Mouse (Mus musculus) liver, adult 2 months (tissue): Measurements from ENCODE around the gene Rnf224.

Experiments
- CTCF ChIP-seq: fragments of 200-500 bp; IDR thresholded peaks from 2 replicates; pipeline ENCODE4 v1.5.1; 2011; ENCODE audit warnings: low read depth, low read length, control low read depth
- POLR2A ChIP-seq: fragments of 200-500 bp; IDR thresholded peaks from 2 replicates; pipeline ENCODE4 v1.6.1; 2011; ENCODE audit warnings: low read length, control low read depth; ENCODE audit not compliant: insufficient read depth; ENCODE audit errors: extremely low read depth

- no peak for TF ChIP-seq CTCF
- no peak for TF ChIP-seq POLR2A
These were observed 31.2 kb upstream of the Rnf224 start for GRCm38 (mm10) chr2:25267746-25268309.
